Mouse (Mus musculus) megakaryocyte, embryonic 14.5 days (primary cell): Measurements from ENCODE around the gene Tlr8.

Experiments
- FLI1 ChIP-seq: IDR thresholded peaks from 2 replicates; pipeline ENCODE4 v1.6.1; 2012; ENCODE audit warnings: low read length, inconsistent platforms, mixed read lengths
- GATA1 ChIP-seq: IDR thresholded peaks from 3 replicates; pipeline ENCODE4 v1.6.1; 2012; ENCODE audit warnings: mixed read lengths, low read length, inconsistent platforms, borderline replicate concordance

GRCm38 (mm10) chrX:167276551-167276950 is 12.4 kb upstream of the Tlr8 start:
- no peak for TF ChIP-seq GATA1
- no peak for TF ChIP-seq FLI1
